Mouse (Mus musculus) stomach, embryonic 14.5 days (tissue): ENCODE measurements at regions not wholly inside any gene's neighbourhood (a gene's known extent, or its start where the extent isn't known, plus 50 kb on each side); places are given as distances from the start of the nearest gene placed in this dataset.

ENCODE experiments used
- ATAC-seq: fragments of 200-750 bp; cut with Nextera tagmentation; 2 replicates; pipeline ENCODE4 v1.8.0; 2017; ENCODE audit warnings: low read depth, moderate TSS enrichment; ENCODE audit not compliant: insufficient number of reproducible peaks, insufficient read depth, low FRiP score
- H3K27ac ChIP-seq: fragments of 300-500 bp; sonication (generic); 2 replicates; pipeline ENCODE4 v1.5.1; 2014; ENCODE audit warnings: mild to moderate bottlenecking, low read length, moderate library complexity, mixed read lengths
- H3K27me3 ChIP-seq: fragments of 300-500 bp; sonication (generic); 2 replicates; pipeline ENCODE4 v1.6.1; 2014; ENCODE audit warnings: low read length, control low read depth, mixed read lengths; ENCODE audit not compliant: control insufficient read depth, insufficient read depth
- H3K36me3 ChIP-seq: fragments of 300-500 bp; sonication (generic); 2 replicates; pipeline ENCODE4 v1.6.1; 2014; ENCODE audit warnings: mild to moderate bottlenecking, control low read depth, low read length, moderate library complexity, mixed read lengths; ENCODE audit not compliant: control insufficient read depth, insufficient read depth
- H3K4me1 ChIP-seq: fragments of 300-500 bp; sonication (generic); 2 replicates; pipeline ENCODE4 v1.6.1; 2014; ENCODE audit warnings: low read length, control low read depth, mixed read lengths; ENCODE audit not compliant: control insufficient read depth, insufficient read depth
- H3K4me2 ChIP-seq: fragments of 300-500 bp; sonication (generic); replicated peaks from 2 replicates; pipeline ENCODE4 v1.6.1; 2014; ENCODE audit warnings: low read depth, low read length, control low read depth
- H3K4me3 ChIP-seq: fragments of 300-500 bp; sonication (generic); 2 replicates; pipeline ENCODE4 v1.5.1; 2014; ENCODE audit warnings: low read depth, low read length, control low read depth
- H3K9ac ChIP-seq: fragments of 300-500 bp; sonication (generic); replicated peaks from 2 replicates; pipeline ENCODE4 v1.6.1; 2014; ENCODE audit warnings: low read depth, mild to moderate bottlenecking, control low read depth, low read length, moderate library complexity, mixed read lengths
- H3K9me3 ChIP-seq: fragments of 300-500 bp; sonication (generic); 2 replicates; pipeline ENCODE4 v1.6.1; 2016; ENCODE audit warnings: low read depth, low read length, control low read depth; ENCODE audit not compliant: control insufficient read depth
- WGBS: fragments of 180-500 bp; shearing (Covaris S2); extraction: QIAGEN DNeasy Blood & Tissue Kit; methylation state at CpG from one replicate; pipeline ENCODE4 v1.1.7; 2014; 5-methylcytosine and 5-hydroxymethylcytosine counted together

- no peak overlapping the region for H3K4me3 ChIP-seq
- H3K27ac ChIP-seq = no peak overlapping the region; the same call in 1 of the 2 replicates
- ATAC-seq = no peak
- 36% methylated on average over 3 of the region's 3 CpGs for WGBS
- H3K4me1 ChIP-seq = peaks cover 21% of the 10 kb centered on the region; the same call in 1 of the 2 replicates
- no peak overlapping the region for H3K4me2 ChIP-seq
- H3K9me3 ChIP-seq = peaks cover 3% of the 10 kb centered on the region; the same call in 1 of the 2 replicates
- H3K27me3 ChIP-seq = no peaks in the 10 kb centered on the region
- H3K9ac ChIP-seq = no peak overlapping the region
- H3K36me3 ChIP-seq = no peaks in the 10 kb centered on the region
These were observed 173.1 kb upstream of the Gm5148 start for GRCm38 (mm10) chr3:37897392-37897791.

DNA sequence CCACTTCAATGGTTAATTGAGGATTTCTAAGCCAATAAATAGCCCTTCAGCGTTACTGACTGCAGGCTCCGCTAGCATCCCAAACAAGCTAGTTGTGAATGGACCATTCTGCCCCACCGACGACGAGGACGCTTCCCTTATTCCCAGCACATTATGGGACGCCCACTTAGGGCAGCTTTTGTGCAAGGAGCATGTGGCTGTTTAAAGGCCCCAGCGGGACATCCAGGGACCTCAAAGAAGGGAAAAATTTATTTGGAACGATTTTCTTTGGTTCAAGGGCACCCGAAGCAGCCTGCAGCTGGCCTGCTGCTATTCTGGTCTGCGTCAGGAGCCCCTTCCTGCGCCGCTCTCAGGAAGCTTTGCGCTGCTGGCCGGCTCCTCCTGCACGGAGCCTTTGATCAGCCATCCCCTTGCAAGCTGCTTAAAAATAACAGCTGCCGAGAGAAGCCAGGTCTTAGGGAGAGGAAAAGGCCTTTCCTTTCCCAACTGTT, 172.6 kb upstream of the Gm5148 start:
- H3K27ac ChIP-seq = peak overlapping the region; percentile 55
- H3K4me1 ChIP-seq = peaks cover 21% of the 10 kb centered on the region; the same call in 1 of the 2 replicates
- H3K4me2 ChIP-seq = peak overlapping the region; percentile 32
- ATAC-seq = peak; percentile 69; the same call in 1 of the 2 replicates
- no peaks in the 10 kb centered on the region for H3K36me3 ChIP-seq
- H3K9ac ChIP-seq = no peak overlapping the region
- H3K4me3 ChIP-seq = no peak overlapping the region
- peaks cover 3% of the 10 kb centered on the region; the same call in 1 of the 2 replicates for H3K9me3 ChIP-seq
- WGBS = 7% methylated on average over 17 of the region's 17 CpGs
- H3K27me3 ChIP-seq = no peaks in the 10 kb centered on the region

DNA sequence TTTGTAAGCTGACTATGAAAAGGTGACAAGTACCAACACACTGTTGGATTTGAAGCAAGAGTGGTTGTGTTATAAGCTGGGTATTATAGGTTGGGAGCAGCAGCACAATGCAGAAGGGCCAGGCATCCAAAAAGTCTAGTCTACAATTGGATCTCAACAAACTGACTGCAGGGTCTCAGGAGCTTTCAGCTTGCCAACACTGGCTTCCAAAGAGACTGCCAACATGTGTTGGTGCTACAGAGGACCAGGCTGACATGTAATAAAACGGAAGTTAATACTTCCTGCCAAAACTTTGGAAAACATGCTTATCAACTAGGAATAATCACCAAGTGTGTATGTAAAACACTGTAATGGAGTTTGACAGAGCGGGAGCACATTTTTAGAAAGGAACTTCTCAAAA, 170.3 kb upstream of the Gm5148 start:
- Histone ChIP-seq H3K9me3 (peaks cover 3% of the 10 kb centered on the region; the same call in 1 of the 2 replicates), H3K27me3 (no peaks in the 10 kb centered on the region), H3K4me2 (no peak overlapping the region), H3K4me1 (peaks cover 21% of the 10 kb centered on the region; the same call in 1 of the 2 replicates), H3K4me3 (no peak overlapping the region), H3K36me3 (no peaks in the 10 kb centered on the region), H3K27ac (no peak overlapping the region; the same call in 1 of the 2 replicates), H3K9ac (no peak overlapping the region)
- ATAC-seq = no peak
- WGBS = 45% methylated on average over 2 of the region's 2 CpGs

DNA sequence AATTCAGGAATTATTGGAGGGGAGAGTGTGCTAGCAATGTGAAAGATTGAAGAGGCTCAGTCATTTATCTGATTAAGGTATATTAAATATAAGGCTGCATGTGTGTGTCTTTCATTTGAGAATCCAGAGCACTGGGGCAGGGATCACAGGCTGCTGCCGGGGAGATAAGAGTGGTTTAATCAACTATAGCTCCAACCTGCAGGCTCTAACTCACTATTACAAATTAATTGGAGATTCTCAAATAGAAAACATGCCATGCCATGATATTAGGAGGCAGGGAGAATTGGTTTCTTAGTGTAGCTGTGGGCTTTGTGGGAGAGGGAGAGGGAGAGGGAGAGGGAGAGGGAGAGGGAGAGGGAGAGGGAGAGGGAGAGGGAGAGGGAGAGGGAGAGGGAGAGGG, 165.9 kb upstream of the Gm5148 start:
- peaks cover 3% of the 10 kb centered on the region; the same call in 1 of the 2 replicates for H3K9me3 ChIP-seq
- no peaks in the 10 kb centered on the region for H3K36me3 ChIP-seq
- WGBS = 69% methylated on average over 1 of the region's 1 CpGs
- no peak overlapping the region for H3K4me2 ChIP-seq
- H3K4me3 ChIP-seq = no peak overlapping the region
- peaks cover 17% of the 10 kb centered on the region; the same call in 1 of the 2 replicates for H3K4me1 ChIP-seq
- no peak overlapping the region for H3K27ac ChIP-seq
- no peak for ATAC-seq
- H3K9ac ChIP-seq = no peak overlapping the region
- H3K27me3 ChIP-seq = no peaks in the 10 kb centered on the region

GRCm38 (mm10) chr3:37888455-37888854, 164.2 kb upstream of the Gm5148 start:
- Histone ChIP-seq H3K4me2 (0 out of 2 replicates have a peak overlapping the region, but pooled peaks have one; percentile 7), H3K4me3 (no peak overlapping the region), H3K9me3 (peaks cover 3% of the 10 kb centered on the region; the same call in 1 of the 2 replicates), H3K9ac (no peak overlapping the region), H3K4me1 (peaks cover 10% of the 10 kb centered on the region; the same call in 1 of the 2 replicates), H3K27me3 (no peaks in the 10 kb centered on the region), H3K36me3 (no peaks in the 10 kb centered on the region), H3K27ac (peak overlapping the region; percentile 11; the same call in 1 of the 2 replicates)
- 14% methylated on average over 6 of the region's 6 CpGs for WGBS
- no peak for ATAC-seq

GRCm38 (mm10) chr3:37887711-37888110, 163.4 kb upstream of the Gm5148 start:
- Histone ChIP-seq H3K36me3 (no peaks in the 10 kb centered on the region), H3K9ac (no peak overlapping the region), H3K4me2 (no peak overlapping the region), H3K27ac (no peak overlapping the region), H3K9me3 (peaks cover 3% of the 10 kb centered on the region; the same call in 1 of the 2 replicates), H3K4me1 (peaks cover 10% of the 10 kb centered on the region; the same call in 1 of the 2 replicates), H3K4me3 (no peak overlapping the region), H3K27me3 (no peaks in the 10 kb centered on the region)
- ATAC-seq = no peak
- 83% methylated on average over 3 of the region's 3 CpGs for WGBS

GRCm38 (mm10) chr3:37886705-37887454, 162.6 kb upstream of the Gm5148 start:
- Histone ChIP-seq H3K27ac (no peak overlapping the region), H3K4me3 (no peak overlapping the region), H3K4me1 (peaks cover 10% of the 10 kb centered on the region; the same call in 1 of the 2 replicates), H3K9me3 (no peaks in the 10 kb centered on the region), H3K9ac (no peak overlapping the region), H3K4me2 (no peak overlapping the region), H3K36me3 (no peaks in the 10 kb centered on the region), H3K27me3 (no peaks in the 10 kb centered on the region)
- no peak for ATAC-seq
- WGBS = 79% methylated on average over 3 of the region's 3 CpGs

DNA sequence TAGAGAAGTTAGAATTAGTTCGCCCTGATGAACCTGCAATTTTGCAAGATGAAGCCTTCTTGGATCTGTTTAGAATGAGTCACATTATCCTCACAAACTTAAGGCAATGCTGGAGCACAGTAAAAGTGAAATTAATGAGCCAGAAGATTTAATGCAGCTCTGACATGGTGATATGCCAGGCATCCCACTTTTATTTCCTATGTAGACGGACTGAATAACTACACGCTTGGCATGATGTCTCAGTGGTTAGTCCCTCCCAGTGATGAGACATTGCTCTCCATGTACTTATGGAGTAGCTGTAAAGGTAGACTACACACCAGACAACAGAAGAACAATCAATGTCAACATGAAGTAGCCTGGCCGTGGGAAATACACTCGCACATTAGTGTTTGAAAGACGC, 161.5 kb upstream of the Gm5148 start:
- no peaks in the 10 kb centered on the region for H3K36me3 ChIP-seq
- H3K27me3 ChIP-seq = no peaks in the 10 kb centered on the region
- no peak for ATAC-seq
- WGBS = 88% methylated on average over 6 of the region's 6 CpGs
- H3K9ac ChIP-seq = no peak overlapping the region
- peaks cover 10% of the 10 kb centered on the region; the same call in 1 of the 2 replicates for H3K4me1 ChIP-seq
- no peak overlapping the region for H3K4me3 ChIP-seq
- H3K4me2 ChIP-seq = no peak overlapping the region
- no peak overlapping the region for H3K27ac ChIP-seq
- no peaks in the 10 kb centered on the region for H3K9me3 ChIP-seq
